Mouse (Mus musculus) kidney, embryonic 15.5 days (tissue): ENCODE data around the gene Pard3. TPM values are rescaled to one million over a fixed set of nuclear protein-coding genes. Genes with fewer than 3 reads are reported as not detected.

Source experiments
- ATAC-seq: fragments of 200-750 bp; cut with Nextera tagmentation; replicated peaks from 2 replicates; pipeline ENCODE4 v1.8.0; 2017; ENCODE audit warnings: moderate TSS enrichment; ENCODE audit not compliant: low FRiP score
- H3K27ac ChIP-seq: fragments of 300-500 bp; sonication (generic); 2 replicates; pipeline ENCODE4 v1.5.1; 2015; ENCODE audit warnings: mild to moderate bottlenecking, inconsistent platforms
- H3K27me3 ChIP-seq: fragments of 300-500 bp; sonication (generic); 2 replicates; pipeline ENCODE4 v1.6.1; 2015; ENCODE audit warnings: inconsistent platforms
- H3K36me3 ChIP-seq: fragments of 300-500 bp; sonication (generic); 2 replicates; pipeline ENCODE4 v1.6.1; 2015; ENCODE audit warnings: inconsistent platforms
- H3K4me1 ChIP-seq: fragments of 300-500 bp; sonication (generic); 2 replicates; pipeline ENCODE4 v1.6.1; 2015; ENCODE audit warnings: inconsistent platforms
- H3K4me2 ChIP-seq: fragments of 300-500 bp; sonication (generic); 2 replicates; pipeline ENCODE4 v1.6.1; 2015; ENCODE audit warnings: moderate library complexity, mild to moderate bottlenecking, inconsistent platforms
- H3K4me3 ChIP-seq: fragments of 300-500 bp; sonication (generic); replicated peaks from 2 replicates; pipeline ENCODE4 v1.5.1; 2015; ENCODE audit warnings: mild to moderate bottlenecking, inconsistent platforms
- H3K9ac ChIP-seq: fragments of 300-500 bp; sonication (generic); 2 replicates; pipeline ENCODE4 v1.6.1; 2015; ENCODE audit warnings: mild to moderate bottlenecking, inconsistent platforms
- H3K9me3 ChIP-seq: fragments of 300-500 bp; sonication (generic); replicated peaks from 2 replicates; pipeline ENCODE4 v1.6.1; 2016; ENCODE audit warnings: inconsistent platforms
- WGBS: fragments of 180-500 bp; shearing (Covaris S2); methylation state at CpG from one replicate; pipeline ENCODE4 v1.1.7; 2015; ENCODE audit warnings: mixed read lengths; 5-methylcytosine and 5-hydroxymethylcytosine counted together
- polyA plus RNA-seq: library from polyadenylated mRNA; unstranded; fragments of >200 nt; fragmentation: Nextera tagmentation; extraction: Ambion mirVana; gene quantifications from 2 replicates; pipeline ENCODE4 v1.2.1, GENCODE M21; 2015

Gene Pard3
- polyA plus RNA-seq, 1 experiment from 2014 or later = 27.5 TPM

DNA sequence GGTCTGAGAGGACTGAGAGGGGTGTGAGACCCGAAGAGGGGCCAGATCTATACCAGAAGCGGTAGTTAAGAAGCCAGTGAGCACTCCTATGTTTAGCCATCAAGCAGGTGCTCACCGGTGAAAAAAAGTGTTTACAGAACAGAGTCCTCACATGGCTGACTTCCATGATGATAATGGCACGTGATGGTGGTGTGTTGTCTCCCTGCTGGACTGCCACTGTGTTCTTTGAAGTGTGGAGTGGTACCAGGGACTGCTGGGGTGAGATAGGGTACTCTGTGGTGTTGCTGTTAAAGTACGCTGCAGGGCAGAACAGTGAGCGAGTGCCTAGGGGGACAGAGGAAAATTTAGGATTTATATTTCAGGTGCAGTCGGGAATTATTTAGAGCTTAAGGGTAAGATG is 122.2 kb downstream of the Pard3 start:
- Histone ChIP-seq H3K4me1 (peaks cover 60% of the 10 kb centered on the region), H3K27ac (no peak overlapping the region), H3K36me3 (no peaks in the 10 kb centered on the region), H3K27me3 (no peaks in the 10 kb centered on the region), H3K9me3 (no peaks in the 10 kb centered on the region), H3K4me2 (no peak overlapping the region), H3K4me3 (no peak overlapping the region), H3K9ac (no peak overlapping the region)
- WGBS = 64% methylated on average over 7 of the region's 7 CpGs
- no peak for ATAC-seq

DNA sequence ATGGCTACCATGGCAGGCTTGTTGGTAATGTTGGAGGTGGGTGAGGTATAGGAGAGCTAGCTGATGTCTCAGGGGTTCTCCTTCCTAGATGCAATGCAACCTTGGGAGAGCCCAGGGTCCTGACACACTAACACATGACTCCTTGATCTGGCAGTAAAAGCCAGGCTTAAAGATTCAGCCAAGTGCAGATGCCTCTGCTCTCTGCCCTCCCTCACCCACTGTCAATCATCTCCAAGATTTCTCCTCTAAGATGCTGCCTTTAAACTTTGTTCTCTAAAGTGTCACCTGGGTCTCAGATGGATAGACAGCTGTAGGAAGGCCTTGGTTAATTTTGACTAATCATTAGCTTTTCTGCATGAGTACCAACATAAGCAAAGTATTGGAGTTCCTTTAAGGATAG is 125.0 kb downstream of the Pard3 start:
- Histone ChIP-seq H3K4me3 (no peak overlapping the region), H3K27me3 (no peaks in the 10 kb centered on the region), H3K36me3 (no peaks in the 10 kb centered on the region), H3K4me1 (peaks cover 74% of the 10 kb centered on the region), H3K4me2 (no peak overlapping the region), H3K9me3 (no peaks in the 10 kb centered on the region), H3K9ac (no peak overlapping the region), H3K27ac (0 out of 2 replicates have a peak overlapping the region, but pooled peaks have one; percentile 19)
- ATAC-seq = peak; percentile 37

DNA sequence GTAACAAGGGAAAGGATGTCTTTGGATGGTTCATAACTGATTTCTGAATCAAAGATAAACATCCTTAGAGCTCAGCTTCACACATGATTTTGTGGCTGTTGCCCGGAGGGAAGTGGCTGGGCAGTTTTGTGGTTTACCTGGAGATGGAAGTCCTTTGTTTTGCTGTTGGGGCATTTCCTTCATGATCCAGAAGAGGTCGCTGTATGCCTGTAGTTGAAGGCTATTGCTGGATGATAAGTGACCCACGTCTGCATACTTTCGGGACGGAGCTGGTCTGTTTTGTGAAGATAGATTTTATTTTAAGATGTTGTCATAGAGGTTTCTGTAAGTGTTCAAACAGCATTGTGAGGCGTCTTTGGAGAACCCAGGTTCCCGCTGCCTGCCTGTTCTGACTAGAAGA is 126.7 kb downstream of the Pard3 start:
- WGBS = 29% methylated on average over 7 of the region's 7 CpGs
- H3K9me3 ChIP-seq = no peaks in the 10 kb centered on the region
- H3K4me2 ChIP-seq = no peak overlapping the region
- H3K4me3 ChIP-seq = no peak overlapping the region
- peaks cover 57% of the 10 kb centered on the region for H3K4me1 ChIP-seq
- no peak for ATAC-seq
- no peak overlapping the region for H3K27ac ChIP-seq
- no peak overlapping the region for H3K9ac ChIP-seq
- H3K36me3 ChIP-seq = no peaks in the 10 kb centered on the region
- H3K27me3 ChIP-seq = no peaks in the 10 kb centered on the region

DNA sequence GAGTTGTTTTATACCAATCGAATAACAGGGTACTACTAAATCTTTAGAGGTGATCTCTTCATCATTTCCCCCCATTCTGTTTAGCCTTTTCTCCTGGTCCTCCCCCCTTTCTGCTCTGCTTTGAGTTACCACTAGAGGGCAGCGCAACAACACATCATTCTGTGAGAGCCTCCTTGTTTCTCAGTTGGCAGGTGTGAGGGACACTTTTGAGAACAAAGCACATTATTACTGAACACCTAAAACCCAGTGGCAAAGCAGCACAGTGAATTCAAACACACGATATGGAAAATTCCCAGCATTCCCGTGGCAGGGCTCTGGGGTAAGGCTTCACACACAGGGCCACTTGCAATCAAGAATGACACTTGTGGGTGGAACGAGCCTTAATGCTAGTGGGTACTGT is 127.7 kb downstream of the Pard3 start:
- no peaks in the 10 kb centered on the region for H3K36me3 ChIP-seq
- H3K9me3 ChIP-seq = no peaks in the 10 kb centered on the region
- peak overlapping the region; percentile 45; the same call in 1 of the 2 replicates for H3K27ac ChIP-seq
- H3K9ac ChIP-seq = no peak overlapping the region
- H3K27me3 ChIP-seq = no peaks in the 10 kb centered on the region
- peaks cover 59% of the 10 kb centered on the region for H3K4me1 ChIP-seq
- ATAC-seq = 0 out of 2 replicates have a peak, but pooled peaks have one; percentile 10
- H3K4me3 ChIP-seq = no peak overlapping the region
- WGBS = 37% methylated on average over 5 of the region's 5 CpGs
- H3K4me2 ChIP-seq = no peak overlapping the region

DNA sequence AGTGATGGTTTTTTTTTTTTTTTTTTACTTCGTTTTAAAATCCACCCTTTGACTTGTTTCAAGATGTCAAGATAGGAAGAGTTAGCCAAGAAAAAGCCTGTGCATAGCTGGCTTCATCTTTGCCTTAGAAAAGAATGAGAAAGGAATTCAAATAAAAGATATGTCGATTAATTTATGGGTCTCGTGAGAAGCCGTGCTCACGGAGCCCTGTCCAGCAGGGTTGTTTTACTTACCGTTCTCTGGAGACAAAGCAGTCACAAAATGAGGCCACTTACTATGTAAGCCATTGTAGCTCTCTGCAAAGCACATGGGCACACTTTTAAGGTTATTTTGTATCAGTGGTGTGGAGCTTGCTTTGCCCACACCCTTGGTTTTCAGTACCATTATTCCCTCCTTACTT is 128.1 kb downstream of the Pard3 start:
- H3K27ac ChIP-seq = peak overlapping the region; percentile 45
- no peak overlapping the region for H3K4me2 ChIP-seq

DNA sequence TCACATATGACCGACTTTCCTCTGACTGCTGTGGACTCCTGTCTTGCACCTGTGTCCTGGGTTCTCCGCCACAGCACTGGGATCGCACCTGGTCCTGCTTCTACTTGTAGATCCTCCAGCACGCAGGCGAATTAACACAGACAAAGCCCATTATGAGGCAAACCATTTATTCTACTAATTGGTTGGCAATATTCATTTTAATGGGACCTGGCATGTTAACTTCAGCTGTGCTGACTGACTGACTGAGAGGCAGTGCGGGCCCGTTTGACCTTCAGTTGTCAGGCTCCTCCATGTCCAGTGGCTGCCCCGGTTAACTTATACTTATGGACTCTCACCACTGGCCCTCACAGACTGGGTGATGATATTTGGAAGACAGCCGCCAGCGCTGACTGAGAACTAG is 128.6 kb downstream of the Pard3 start:
- H3K36me3 ChIP-seq = no peaks in the 10 kb centered on the region
- no peaks in the 10 kb centered on the region for H3K9me3 ChIP-seq
- H3K4me1 ChIP-seq = peaks cover 62% of the 10 kb centered on the region
- H3K4me3 ChIP-seq = no peak overlapping the region
- H3K4me2 ChIP-seq = no peak overlapping the region
- 0 out of 2 replicates have a peak overlapping the region, but pooled peaks have one; percentile 45 for H3K27ac ChIP-seq
- no peak for ATAC-seq
- H3K9ac ChIP-seq = no peak overlapping the region
- H3K27me3 ChIP-seq = no peaks in the 10 kb centered on the region
- 82% methylated on average over 10 of the region's 10 CpGs for WGBS

More for the DNA sequence above, 128.1 kb downstream of the Pard3 start:
- H3K27me3 ChIP-seq = no peaks in the 10 kb centered on the region
- H3K4me3 ChIP-seq = no peak overlapping the region
- H3K9ac ChIP-seq = no peak overlapping the region
- 26% methylated on average over 6 of the region's 6 CpGs for WGBS
- H3K9me3 ChIP-seq = no peaks in the 10 kb centered on the region
- H3K36me3 ChIP-seq = no peaks in the 10 kb centered on the region
- no peak for ATAC-seq
- H3K4me1 ChIP-seq = peaks cover 62% of the 10 kb centered on the region

DNA sequence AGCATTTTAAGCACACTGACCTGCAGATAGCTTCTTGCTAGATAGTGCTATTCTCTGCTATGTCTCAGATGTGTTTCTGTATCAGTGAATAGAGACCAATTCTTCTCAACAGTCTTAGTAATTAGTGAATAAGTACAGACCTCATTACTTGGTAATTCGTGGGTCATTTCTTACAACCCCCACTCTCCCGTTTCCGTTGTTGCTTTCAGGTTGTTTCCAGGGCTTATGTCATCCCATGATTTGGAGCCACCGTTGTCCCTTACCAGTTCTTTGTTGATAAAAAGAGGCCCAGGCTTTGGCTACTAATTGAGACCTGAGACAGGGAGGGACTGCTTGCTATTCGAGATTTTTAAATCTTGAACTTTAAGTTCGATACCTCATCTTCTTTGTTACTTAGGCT is 129.7 kb downstream of the Pard3 start:
- Histone ChIP-seq H3K9me3 (no peaks in the 10 kb centered on the region), H3K4me3 (no peak overlapping the region), H3K27me3 (no peaks in the 10 kb centered on the region), H3K27ac (no peak overlapping the region), H3K4me1 (peaks cover 54% of the 10 kb centered on the region), H3K9ac (no peak overlapping the region), H3K36me3 (no peaks in the 10 kb centered on the region), H3K4me2 (no peak overlapping the region)
- ATAC-seq = no peak
- WGBS = 52% methylated on average over 6 of the region's 6 CpGs

DNA sequence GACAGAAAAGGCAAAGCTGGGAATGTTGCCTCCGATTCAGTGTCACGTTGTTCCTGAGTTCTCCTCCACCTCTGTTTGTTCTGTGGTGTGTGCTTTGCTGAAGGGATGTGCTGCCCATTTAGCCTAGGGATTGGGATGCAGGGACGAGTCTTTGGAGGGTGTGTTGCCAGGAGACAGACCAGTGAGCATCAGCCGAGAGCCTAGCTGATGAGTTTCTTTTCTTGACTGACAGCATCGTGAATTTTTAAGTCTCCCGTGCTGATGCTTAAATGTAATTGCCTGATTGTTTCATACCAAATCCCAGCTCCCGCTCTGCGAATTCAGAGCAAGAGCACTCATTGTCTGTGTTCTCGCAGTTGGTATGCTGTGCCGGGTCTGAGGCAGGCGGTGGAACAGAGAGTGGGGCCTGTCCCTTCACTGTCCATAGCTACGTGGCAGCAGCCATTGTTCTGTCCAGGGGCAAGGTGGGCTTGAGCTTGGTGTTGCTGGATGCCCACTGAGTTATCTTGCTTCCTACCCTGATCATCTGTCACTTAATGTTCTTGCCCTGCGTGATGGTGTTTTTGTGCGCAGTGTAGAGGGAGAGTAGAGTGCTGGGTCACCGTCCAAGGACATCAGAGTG is 131.2 kb downstream of the Pard3 start:
- peaks cover 46% of the 10 kb centered on the region for H3K4me1 ChIP-seq
- H3K36me3 ChIP-seq = no peaks in the 10 kb centered on the region
- H3K4me3 ChIP-seq = no peak overlapping the region
- WGBS = 85% methylated on average over 15 of the region's 15 CpGs
- H3K4me2 ChIP-seq = no peak overlapping the region
- H3K27ac ChIP-seq = no peak overlapping the region
- no peak for ATAC-seq
- no peaks in the 10 kb centered on the region for H3K27me3 ChIP-seq
- H3K9me3 ChIP-seq = no peaks in the 10 kb centered on the region
- no peak overlapping the region for H3K9ac ChIP-seq

DNA sequence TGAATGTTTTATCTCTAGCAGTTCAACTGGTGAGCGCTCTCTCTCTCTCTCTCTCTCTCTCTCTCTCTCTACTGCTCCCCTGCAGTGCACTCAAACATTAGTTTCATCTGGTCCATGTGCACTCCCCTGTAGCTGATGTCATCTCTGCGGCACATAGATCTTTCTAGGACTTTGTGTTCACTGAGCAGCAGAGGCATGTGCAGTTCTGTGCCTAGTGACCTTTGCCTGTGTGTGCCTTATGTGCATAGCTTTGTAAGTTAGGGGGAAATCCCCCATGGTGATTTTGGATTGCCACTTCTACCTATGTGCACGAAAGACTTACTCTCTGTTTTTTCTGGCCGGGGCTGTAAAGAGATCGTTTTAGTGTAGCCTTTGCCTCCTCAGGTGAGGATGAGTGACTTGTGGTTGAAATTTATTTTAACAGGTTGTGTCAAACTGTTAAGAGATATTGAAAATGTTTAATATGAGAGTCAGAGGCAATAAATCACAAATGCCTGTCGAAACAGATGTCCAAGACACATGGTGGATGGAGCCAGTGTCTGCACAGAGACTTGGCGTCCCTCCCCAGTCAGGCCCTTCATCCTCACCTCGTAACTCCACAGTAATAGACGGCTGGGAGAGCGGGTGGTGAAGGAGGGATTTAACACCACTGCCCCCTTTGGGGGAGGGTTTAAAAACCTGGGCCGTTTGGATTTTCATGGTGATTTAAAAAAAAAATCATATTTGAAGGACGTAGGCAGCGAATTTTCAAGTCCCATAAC is 133.0 kb downstream of the Pard3 start:
- H3K4me2 ChIP-seq = no peak overlapping the region
- ATAC-seq = no peak; the same call in 1 of the 2 replicates
- no peak overlapping the region for H3K27ac ChIP-seq
- H3K4me3 ChIP-seq = no peak overlapping the region
- peaks cover 28% of the 10 kb centered on the region for H3K4me1 ChIP-seq
- H3K36me3 ChIP-seq = no peaks in the 10 kb centered on the region
- 61% methylated on average over 13 of the region's 13 CpGs for WGBS
- H3K27me3 ChIP-seq = no peaks in the 10 kb centered on the region
- no peak overlapping the region for H3K9ac ChIP-seq
- no peaks in the 10 kb centered on the region for H3K9me3 ChIP-seq

DNA sequence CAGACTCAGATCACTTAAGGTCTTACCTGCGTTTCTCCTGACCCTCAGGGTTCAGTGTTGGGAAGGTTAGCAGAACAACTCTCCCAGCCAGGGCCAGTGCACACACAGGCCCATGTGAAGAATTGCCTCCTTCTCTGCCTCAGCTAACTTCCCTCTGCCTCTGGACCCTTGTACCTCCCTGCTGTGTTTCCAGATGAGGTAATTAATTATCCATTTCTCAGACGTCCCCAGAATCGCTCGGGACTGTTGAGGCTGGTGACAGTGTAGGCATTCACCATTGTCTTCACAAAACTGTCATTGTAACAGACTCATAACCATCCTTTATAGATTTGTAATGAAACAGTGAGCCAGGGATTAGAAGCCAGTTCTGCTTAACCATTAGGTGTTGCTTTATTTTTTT is 143.8 kb downstream of the Pard3 start:
- H3K27me3 ChIP-seq = no peaks in the 10 kb centered on the region
- no peak overlapping the region for H3K9ac ChIP-seq
- H3K4me3 ChIP-seq = no peak overlapping the region
- no peak overlapping the region for H3K4me2 ChIP-seq
- H3K36me3 ChIP-seq = no peaks in the 10 kb centered on the region
- no peak overlapping the region for H3K27ac ChIP-seq
- H3K9me3 ChIP-seq = no peaks in the 10 kb centered on the region
- 33% methylated on average over 4 of the region's 4 CpGs for WGBS
- no peak for ATAC-seq
- H3K4me1 ChIP-seq = peaks cover 12% of the 10 kb centered on the region; the same call in 1 of the 2 replicates

DNA sequence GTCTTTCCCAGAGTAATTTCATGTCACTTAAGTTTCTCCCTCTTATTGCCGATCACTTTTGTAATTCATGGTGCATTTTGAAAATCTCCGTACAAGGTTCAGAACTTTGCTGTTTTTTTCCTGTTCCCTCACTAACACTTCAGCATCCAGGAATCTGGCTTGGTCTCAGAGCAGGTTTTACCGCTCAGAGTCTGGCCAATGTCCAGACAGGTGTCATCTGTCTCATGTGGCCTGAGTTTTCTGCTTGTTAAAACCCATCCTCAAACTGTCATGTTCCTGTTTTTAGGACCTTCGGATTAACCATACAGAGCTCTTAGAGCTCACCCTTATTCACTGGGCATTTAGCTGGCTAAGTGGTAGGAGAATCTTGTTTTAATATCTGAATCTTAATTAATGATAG is 146.9 kb downstream of the Pard3 start:
- ATAC-seq = no peak
- H3K9me3 ChIP-seq = no peaks in the 10 kb centered on the region

DNA sequence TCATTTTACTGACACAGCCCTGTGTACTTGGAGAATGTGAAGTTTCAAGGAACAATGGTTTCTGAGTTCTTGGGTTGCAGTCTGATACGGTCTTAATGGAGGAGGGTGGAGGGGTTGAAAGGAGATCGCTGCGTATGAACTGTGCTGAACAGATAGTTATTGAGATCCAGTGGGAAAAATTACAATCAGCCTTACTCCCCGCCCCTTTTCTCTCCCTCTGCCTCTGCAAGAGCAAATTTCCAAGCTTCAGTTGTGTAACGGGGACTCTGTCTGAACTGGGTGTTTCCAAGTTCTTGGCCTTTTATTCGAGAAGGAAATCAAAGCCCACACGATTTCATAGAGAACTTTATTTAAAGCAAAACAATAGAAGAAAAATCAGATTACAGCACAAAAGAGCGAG is 150.6 kb downstream of the Pard3 start:
- WGBS = 71% methylated on average over 8 of the region's 8 CpGs

More for the DNA sequence above, 146.9 kb downstream of the Pard3 start:
- H3K36me3 ChIP-seq = no peaks in the 10 kb centered on the region
- H3K9ac ChIP-seq = no peak overlapping the region
- no peak overlapping the region for H3K4me3 ChIP-seq
- no peak overlapping the region for H3K27ac ChIP-seq
- H3K4me1 ChIP-seq = peaks cover 14% of the 10 kb centered on the region; the same call in 1 of the 2 replicates
- no peak overlapping the region for H3K4me2 ChIP-seq
- WGBS = 65% methylated on average over 4 of the region's 4 CpGs
- H3K27me3 ChIP-seq = no peaks in the 10 kb centered on the region

More for the DNA sequence above, 150.6 kb downstream of the Pard3 start:
- no peak overlapping the region for H3K27ac ChIP-seq
- H3K9ac ChIP-seq = no peak overlapping the region
- no peaks in the 10 kb centered on the region for H3K27me3 ChIP-seq
- H3K36me3 ChIP-seq = no peaks in the 10 kb centered on the region
- H3K9me3 ChIP-seq = no peaks in the 10 kb centered on the region
- H3K4me2 ChIP-seq = no peak overlapping the region
- no peak overlapping the region for H3K4me3 ChIP-seq
- no peak for ATAC-seq
- H3K4me1 ChIP-seq = peaks cover 13% of the 10 kb centered on the region
